Mouse (Mus musculus) neural tube, embryonic 15.5 days (tissue): ENCODE results near the gene Ngdn. TPM values are rescaled to one million over a fixed set of nuclear protein-coding genes. Genes with fewer than 3 reads are reported as not detected.
"Not testable (repeated sequence)": the region's sequence is repeated elsewhere in the genome, so short reads cannot be mapped to it uniquely, and the experiment has no call there.

ENCODE experiments used
- ATAC-seq: fragments of 200-750 bp; cut with Nextera tagmentation; 2 replicates; pipeline ENCODE4 v1.8.0; 2017; ENCODE audit warnings: mild to moderate bottlenecking, moderate TSS enrichment, moderate library complexity; ENCODE audit not compliant: low FRiP score
- H3K27ac ChIP-seq: fragments of 300-500 bp; sonication (generic); replicated peaks from 2 replicates; pipeline ENCODE4 v1.5.1; 2015; ENCODE audit warnings: mild to moderate bottlenecking, inconsistent platforms
- H3K27me3 ChIP-seq: fragments of 300-500 bp; sonication (generic); replicated peaks from 2 replicates; pipeline ENCODE4 v1.6.1; 2015; ENCODE audit warnings: inconsistent platforms
- H3K36me3 ChIP-seq: fragments of 300-500 bp; sonication (generic); 2 replicates; pipeline ENCODE4 v1.6.1; 2015; ENCODE audit warnings: inconsistent platforms
- H3K4me1 ChIP-seq: fragments of 300-500 bp; sonication (generic); 2 replicates; pipeline ENCODE4 v1.6.1; 2015; ENCODE audit warnings: inconsistent platforms
- H3K4me2 ChIP-seq: fragments of 300-500 bp; sonication (generic); 2 replicates; pipeline ENCODE4 v1.6.1; 2015; ENCODE audit warnings: inconsistent platforms, mild to moderate bottlenecking, moderate library complexity
- H3K4me3 ChIP-seq: fragments of 300-500 bp; sonication (generic); replicated peaks from 2 replicates; pipeline ENCODE4 v1.5.1; 2015; ENCODE audit warnings: mild to moderate bottlenecking, inconsistent platforms
- H3K9ac ChIP-seq: fragments of 300-500 bp; sonication (generic); replicated peaks from 2 replicates; pipeline ENCODE4 v1.6.1; 2015; ENCODE audit warnings: mild to moderate bottlenecking, inconsistent platforms
- H3K9me3 ChIP-seq: fragments of 300-500 bp; sonication (generic); replicated peaks from 2 replicates; pipeline ENCODE4 v1.6.1; 2016; ENCODE audit warnings: inconsistent platforms
- WGBS: fragments of 180-500 bp; shearing (Covaris S2); methylation state at CpG from one replicate; pipeline ENCODE4 v1.1.7; 2015; ENCODE audit warnings: mixed read lengths; 5-methylcytosine and 5-hydroxymethylcytosine counted together
- polyA plus RNA-seq: library from polyadenylated mRNA; unstranded; fragments of >200 nt; fragmentation: Nextera tagmentation; extraction: Ambion mirVana; gene quantifications from 2 replicates; pipeline ENCODE4 v1.2.1, GENCODE M21; 2015

Ngdn gene
- polyA plus RNA-seq, 1 experiment from 2014 or later = 47.6 TPM

GRCm38 (mm10) chr14:55015767-55016111, 485 bp downstream of the Ngdn start:
- H3K9me3 ChIP-seq = no peaks in the 10 kb centered on the region
- H3K9ac ChIP-seq = peak overlapping the region; percentile 71
- WGBS = under 1% methylated on average over 17 of the region's 17 CpGs
- H3K36me3 ChIP-seq = 0 out of 2 replicates have a peak, but pooled peaks cover 18% of the 10 kb centered on the region
- ATAC-seq = no peak
- peak overlapping the region; percentile 86 for H3K4me3 ChIP-seq
- H3K27ac ChIP-seq = peak overlapping the region; percentile 85
- H3K4me2 ChIP-seq = peak overlapping the region; percentile 85
- H3K4me1 ChIP-seq = peaks cover 16% of the 10 kb centered on the region; the same call in 1 of the 2 replicates
- no peaks in the 10 kb centered on the region for H3K27me3 ChIP-seq

- Histone ChIP-seq H3K4me1 (peaks cover 16% of the 10 kb centered on the region; the same call in 1 of the 2 replicates), H3K27ac (no peak overlapping the region), H3K9me3 (no peaks in the 10 kb centered on the region), H3K4me3 (no peak overlapping the region), H3K4me2 (no peak overlapping the region), H3K36me3 (peaks cover 28% of the 10 kb centered on the region), H3K27me3 (no peaks in the 10 kb centered on the region), H3K9ac (no peak overlapping the region)
- WGBS = 94% methylated on average over 16 of the region's 16 CpGs
- ATAC-seq = no peak
Measured at GRCm38 (mm10) chr14:55016876-55017275, 1.6 kb downstream of the Ngdn start.

- 30% methylated on average over 9 of the region's 9 CpGs for WGBS
- no peak overlapping the region for H3K4me3 ChIP-seq
- peaks cover 58% of the 10 kb centered on the region for H3K36me3 ChIP-seq
- no peak for ATAC-seq
- H3K4me2 ChIP-seq = no peak overlapping the region
- no peak overlapping the region for H3K27ac ChIP-seq
- H3K9me3 ChIP-seq = no peaks in the 10 kb centered on the region
- H3K4me1 ChIP-seq = peaks cover 11% of the 10 kb centered on the region; the same call in 1 of the 2 replicates
- H3K27me3 ChIP-seq = no peaks in the 10 kb centered on the region
- no peak overlapping the region for H3K9ac ChIP-seq
Measured at GRCm38 (mm10) chr14:55020394-55020793, 5.1 kb downstream of the Ngdn start.

GRCm38 (mm10) chr14:55023011-55023410, 7.8 kb downstream of the Ngdn start:
- Histone ChIP-seq H3K27me3 (no peaks in the 10 kb centered on the region), H3K4me2 (no peak overlapping the region), H3K4me3 (no peak overlapping the region), H3K9me3 (no peaks in the 10 kb centered on the region), H3K27ac (no peak overlapping the region), H3K4me1 (peaks cover 9% of the 10 kb centered on the region), H3K9ac (no peak overlapping the region), H3K36me3 (peaks cover 50% of the 10 kb centered on the region)
- 93% methylated on average over 15 of the region's 15 CpGs for WGBS
- no peak for ATAC-seq

GRCm38 (mm10) chr14:55024236-55024635, 9.0 kb downstream of the Ngdn start:
- H3K27me3 ChIP-seq = no peaks in the 10 kb centered on the region
- no peak overlapping the region for H3K9ac ChIP-seq
- H3K9me3 ChIP-seq = no peaks in the 10 kb centered on the region
- H3K27ac ChIP-seq = no peak overlapping the region
- no peak for ATAC-seq
- peaks cover 46% of the 10 kb centered on the region for H3K36me3 ChIP-seq
- 61% methylated on average over 7 of the region's 7 CpGs for WGBS
- no peak overlapping the region for H3K4me3 ChIP-seq
- peaks cover 21% of the 10 kb centered on the region for H3K4me1 ChIP-seq
- no peak overlapping the region for H3K4me2 ChIP-seq

- Histone ChIP-seq H3K27me3 (no peaks in the 10 kb centered on the region), H3K4me3 (no peak overlapping the region), H3K36me3 (peaks cover 44% of the 10 kb centered on the region), H3K4me2 (no peak overlapping the region), H3K9me3 (no peaks in the 10 kb centered on the region), H3K27ac (no peak overlapping the region), H3K4me1 (peaks cover 30% of the 10 kb centered on the region), H3K9ac (no peak overlapping the region)
- no peak for ATAC-seq
- WGBS = 82% methylated on average over 5 of the region's 5 CpGs
Measured at GRCm38 (mm10) chr14:55025527-55025926, 10.3 kb downstream of the Ngdn start.

- Histone ChIP-seq H3K4me1 (peaks cover 32% of the 10 kb centered on the region), H3K9ac (no peak overlapping the region), H3K4me2 (no peak overlapping the region; the same call in 1 of the 2 replicates), H3K27me3 (no peaks in the 10 kb centered on the region), H3K4me3 (no peak overlapping the region), H3K27ac (peak overlapping the region; percentile 89), H3K36me3 (peaks cover 28% of the 10 kb centered on the region), H3K9me3 (no peaks in the 10 kb centered on the region)
- 9% methylated on average over 5 of the region's 5 CpGs for WGBS
- no peak for ATAC-seq
Measured at GRCm38 (mm10) chr14:55027251-55027650, 12.0 kb downstream of the Ngdn start.

- H3K9me3 ChIP-seq = no peaks in the 10 kb centered on the region
- no peak overlapping the region for H3K4me3 ChIP-seq
- H3K4me2 ChIP-seq = peak overlapping the region; percentile 42; the same call in 1 of the 2 replicates
- H3K9ac ChIP-seq = 0 out of 2 replicates have a peak overlapping the region, but pooled peaks have one; percentile 2
- 8% methylated on average over 6 of the region's 6 CpGs for WGBS
- peaks cover 24% of the 10 kb centered on the region for H3K36me3 ChIP-seq
- ATAC-seq = peak; percentile 26; the same call in 1 of the 2 replicates
- H3K27ac ChIP-seq = peak overlapping the region; percentile 89
- H3K27me3 ChIP-seq = no peaks in the 10 kb centered on the region
- H3K4me1 ChIP-seq = peaks cover 33% of the 10 kb centered on the region
Measured at GRCm38 (mm10) chr14:55027653-55028052, 12.4 kb downstream of the Ngdn start.

GRCm38 (mm10) chr14:55028333-55028835, 13.1 kb downstream of the Ngdn start:
- Histone ChIP-seq H3K9ac (no peak overlapping the region; the same call in 1 of the 2 replicates), H3K4me3 (0 out of 2 replicates have a peak overlapping the region, but pooled peaks have one; percentile 5), H3K36me3 (peaks cover 17% of the 10 kb centered on the region), H3K27me3 (no peaks in the 10 kb centered on the region), H3K27ac (peak overlapping the region; percentile 89), H3K4me1 (peaks cover 41% of the 10 kb centered on the region), H3K9me3 (no peaks in the 10 kb centered on the region), H3K4me2 (peak overlapping the region; percentile 42)
- ATAC-seq = peak; percentile 80
- WGBS = 11% methylated on average over 5 of the region's 5 CpGs

GRCm38 (mm10) chr14:55029034-55029698, 13.9 kb downstream of the Ngdn start:
- peak overlapping the region; percentile 89 for H3K27ac ChIP-seq
- H3K36me3 ChIP-seq = peaks cover 10% of the 10 kb centered on the region
- ATAC-seq = peak; percentile 63
- H3K4me2 ChIP-seq = peak overlapping the region; percentile 42
- H3K27me3 ChIP-seq = no peaks in the 10 kb centered on the region
- peaks cover 42% of the 10 kb centered on the region for H3K4me1 ChIP-seq
- no peak overlapping the region for H3K4me3 ChIP-seq
- H3K9me3 ChIP-seq = no peaks in the 10 kb centered on the region
- 6% methylated on average over 11 of the region's 11 CpGs for WGBS
- H3K9ac ChIP-seq = no peak overlapping the region; the same call in 1 of the 2 replicates

GRCm38 (mm10) chr14:55032695-55033225, 17.5 kb downstream of the Ngdn start:
- Histone ChIP-seq H3K36me3 (no peaks in the 10 kb centered on the region), H3K4me3 (0 out of 2 replicates have a peak overlapping the region, but pooled peaks have one; percentile 13), H3K27me3 (no peaks in the 10 kb centered on the region), H3K4me1 (peaks cover 35% of the 10 kb centered on the region), H3K4me2 (peak overlapping the region; percentile 46), H3K9me3 (no peaks in the 10 kb centered on the region), H3K9ac (no peak overlapping the region), H3K27ac (peak overlapping the region; percentile 68)
- ATAC-seq = no peak; the same call in 1 of the 2 replicates
- 23% methylated on average over 19 of the region's 19 CpGs for WGBS

GRCm38 (mm10) chr14:55043694-55044093, 28.4 kb downstream of the Ngdn start:
- H3K4me3 ChIP-seq, H3K9me3 ChIP-seq, H3K27ac ChIP-seq, H3K4me1 ChIP-seq, H3K9ac ChIP-seq, ATAC-seq, H3K36me3 ChIP-seq, H3K4me2 ChIP-seq, H3K27me3 ChIP-seq: not testable (repeated sequence)
- 71% methylated on average over 1 of the region's 2 CpGs for WGBS
